Comparison of ENCODE assay signal across 16 mouse cellular contexts in genomic region chr3:85203659-85204058, GRCm38 (mm10).
"Had no signal": no experiment of that assay in that cellular context is flagged by ENCODE, and none has a peak within 500 bp of the region (broad histone marks: within the 10 kb centered on the region; RNA-seq: fewer than 3 reads in every experiment).

No protein-coding gene starts in this region.

- H3K27me3 ChIP-seq: intestine, embryonic 15.5 days; limb, embryonic 15.5 days; liver, embryonic 12.5 days; midbrain, embryonic 15.5 days; stomach, embryonic 15.5 days had no signal

- H3K9ac ChIP-seq: intestine, embryonic 15.5 days; limb, embryonic 15.5 days; liver, embryonic 12.5 days; lung, embryonic 14.5 days; midbrain, embryonic 15.5 days; stomach, embryonic 15.5 days had no signal

- H3K27ac ChIP-seq: hindbrain, postnatal 0 days; intestine, embryonic 15.5 days; limb, embryonic 15.5 days; liver, embryonic 12.5 days; macrophage; midbrain, embryonic 15.5 days; stomach, embryonic 15.5 days had no signal

- H3K4me2 ChIP-seq: intestine, embryonic 15.5 days; limb, embryonic 15.5 days; liver, embryonic 12.5 days; lung, embryonic 14.5 days; midbrain, embryonic 15.5 days; stomach, embryonic 15.5 days had no signal

- DNase-seq: kidney, adult 9 months; layer of hippocampus, adult 9-11 months; layer of hippocampus, postnatal 36 days; lung, embryonic 14.5 days; lung, postnatal 10 days; right cerebral cortex, postnatal 14 days; thymus, adult 2 months; thymus, postnatal 25 days had no signal

- H3K36me3 ChIP-seq: intestine, embryonic 15.5 days; limb, embryonic 15.5 days; liver, embryonic 12.5 days; midbrain, embryonic 15.5 days; stomach, embryonic 15.5 days had no signal

- ATAC-seq: hindbrain, postnatal 0 days; intestine, embryonic 15.5 days; liver, embryonic 12.5 days; midbrain, embryonic 15.5 days had no signal

- H3K4me3 ChIP-seq: intestine, embryonic 15.5 days; limb, embryonic 15.5 days; liver, embryonic 12.5 days; megakaryocyte, embryonic 14.5 days; midbrain, embryonic 15.5 days; stomach, embryonic 15.5 days had no signal

- H3K4me1 ChIP-seq: intestine, embryonic 15.5 days; limb, embryonic 15.5 days; liver, embryonic 12.5 days; midbrain, embryonic 15.5 days; stomach, embryonic 15.5 days had no signal

- H3K9me3 ChIP-seq: intestine, embryonic 15.5 days; limb, embryonic 15.5 days; liver, embryonic 12.5 days; midbrain, embryonic 15.5 days; stomach, embryonic 15.5 days had no signal
